In genomic region chr9:124126373-124126772, GRCm38 (mm10) we compare ENCODE assay signal across 9 mouse cellular contexts. TPM values are rescaled to one million over a fixed set of nuclear protein-coding genes. Genes with fewer than 3 reads are reported as not detected.
DNase-seq lines count a peak whose midpoint lies in the region; ATAC-seq and TF ChIP-seq lines count a peak whose summit lies in the region.
"Had no signal": no experiment of that assay in that cellular context is flagged by ENCODE, and none has a peak within 500 bp of the region (broad histone marks: within the 10 kb centered on the region; RNA-seq: fewer than 3 reads in every experiment).

No protein-coding gene starts in this region.

- H3K4me2 ChIP-seq in liver, embryonic 11.5 days, result no peak overlapping the region
- 0 out of 2 replicates have a peak overlapping the region, but pooled peaks have one; percentile 3 for H3K4me2 ChIP-seq in stomach, embryonic 14.5 days (replicated peaks; ENCODE audit: low read depth, low read length)

- intact Hi-C loops in gastrocnemius, postnatal 14 days (cut with DNase I; ENCODE audit: low total_unique reads), result no loop called here

- no peaks in the 10 kb centered on the region for H3K9me3 ChIP-seq in liver, embryonic 11.5 days (ENCODE audit: control insufficient read depth, low read length)
- H3K9me3 ChIP-seq in stomach, embryonic 14.5 days (ENCODE audit: control insufficient read depth, low read depth, low read length), result no peaks in the 10 kb centered on the region

- no peak for ATAC-seq in liver, embryonic 11.5 days (replicated peaks; ENCODE audit: low FRiP score)
- no peak for ATAC-seq in stomach, embryonic 14.5 days (ENCODE audit: insufficient number of reproducible peaks, insufficient read depth, low FRiP score, low read depth)

- H3K27me3 ChIP-seq in liver, embryonic 11.5 days (replicated peaks; ENCODE audit: control insufficient read depth, insufficient read depth, low read length), result no peaks in the 10 kb centered on the region
- no peaks in the 10 kb centered on the region for H3K27me3 ChIP-seq in stomach, embryonic 14.5 days (ENCODE audit: control insufficient read depth, insufficient read depth, low read length)

- no peaks in the 10 kb centered on the region for H3K4me1 ChIP-seq in embryonic fibroblast, embryonic 13.5 days (ENCODE audit: control insufficient read depth, insufficient read depth, low read length)
- H3K4me1 ChIP-seq in liver, embryonic 11.5 days (replicated peaks; ENCODE audit: control insufficient read depth, insufficient read depth, low read length), result 0 out of 2 replicates have a peak, but pooled peaks cover 5% of the 10 kb centered on the region
- peaks cover 9% of the 10 kb centered on the region; the same call in 1 of the 2 replicates for H3K4me1 ChIP-seq in stomach, embryonic 14.5 days (ENCODE audit: control insufficient read depth, insufficient read depth, low read length)

- no peak for TF ChIP-seq POLR2A in embryonic fibroblast, embryonic 13.5 days (IDR thresholded peaks at IDR 0.05; ENCODE audit: low read depth, low read length)

- peak overlapping the region; percentile 51 for H3K27ac ChIP-seq in embryonic fibroblast, embryonic 13.5 days (ENCODE audit: insufficient read depth, low read length)
- peak overlapping the region; percentile 11; the same call in 1 of the 2 replicates for H3K27ac ChIP-seq in liver, embryonic 11.5 days (ENCODE audit: low read depth, low read length)
- H3K27ac ChIP-seq in stomach, embryonic 14.5 days (ENCODE audit: low read length), result peak overlapping the region; percentile 39; the same call in 1 of the 2 replicates

- 44% methylated on average over 5 of the region's 5 CpGs for WGBS in liver, embryonic 11.5 days
- 32% methylated on average over 5 of the region's 5 CpGs for WGBS in stomach, embryonic 14.5 days

- no peaks in the 10 kb centered on the region for H3K36me3 ChIP-seq in liver, embryonic 11.5 days (ENCODE audit: control insufficient read depth, insufficient read depth, low read length)
- no peaks in the 10 kb centered on the region for H3K36me3 ChIP-seq in stomach, embryonic 14.5 days (ENCODE audit: control insufficient read depth, insufficient read depth, low read length)

- H3K4me3 ChIP-seq in embryonic fibroblast, embryonic 13.5 days (ENCODE audit: insufficient read depth, low read length), result no peak overlapping the region
- no peak overlapping the region for H3K4me3 ChIP-seq in liver, embryonic 11.5 days (ENCODE audit: low read depth, low read length)
- H3K4me3 ChIP-seq in stomach, embryonic 14.5 days (ENCODE audit: low read depth, low read length), result no peak overlapping the region

- H3K9ac ChIP-seq in liver, embryonic 11.5 days (ENCODE audit: low read depth, low read length), result 0 out of 2 replicates have a peak overlapping the region, but pooled peaks have one; percentile 2
- H3K9ac ChIP-seq in stomach, embryonic 14.5 days (replicated peaks; ENCODE audit: low read depth, low read length), result no peak overlapping the region

- DNase-seq in kidney, postnatal 14 days, result peak; percentile 4
- DNase-seq in kidney, postnatal 36 days, result no peak
- DNase-seq in liver, embryonic 11.5 days (ENCODE audit: low spot score), result no peak
- DNase-seq in adrenal gland, adult 8-10 months, result no peak
- DNase-seq in gastrocnemius, postnatal 14 days, result no peak
- no peak for DNase-seq in cerebellum, adult 18-20 months

- no peak for TF ChIP-seq CTCF in embryonic fibroblast, embryonic 13.5 days (IDR thresholded peaks at IDR 0.05; ENCODE audit: borderline replicate concordance, insufficient read depth, low read length)

RNA-seq across cellular contexts. Expression of gene Ccr5, which starts 5.0 kb away (rescaled TPM):
- polyA plus RNA-seq in embryonic fibroblast, embryonic 13.5 days (2011; ENCODE audit: insufficient read length, low read depth, missing spikeins), result 1.3 and 2.7 TPM in 2 replicates
- polyA plus RNA-seq in liver, embryonic 11.5 days (2014; fragmentation: Nextera tagmentation; extraction: Ambion mirVana), result 1.1 and 2.7 TPM in 2 replicates
- polyA plus RNA-seq in stomach, embryonic 14.5 days (2014; fragmentation: Nextera tagmentation; extraction: Ambion mirVana), result 0.76 and 1.1 TPM in 2 replicates
- total RNA-seq in adrenal gland, adult 8-10 months (2022), result 10 to 100 TPM in 2 of 4 experiments, 1 to 10 TPM in 2; 4.5 to 11.4 (median 9.6) TPM
- total RNA-seq in gastrocnemius, postnatal 14 days (2021), result under 1 TPM; 0.11 to 0.47 TPM

RNA-seq across cellular contexts. Expression of gene Ccr2, which starts 24.6 kb away (rescaled TPM):
- not detected in 2 replicates for polyA plus RNA-seq in embryonic fibroblast, embryonic 13.5 days (2011; ENCODE audit: insufficient read length, low read depth, missing spikeins)
- polyA plus RNA-seq in liver, embryonic 11.5 days (2014; fragmentation: Nextera tagmentation; extraction: Ambion mirVana), result 0.64 and 0.80 TPM in 2 replicates
- 3.5 and 4.1 TPM in 2 replicates for polyA plus RNA-seq in stomach, embryonic 14.5 days (2014; fragmentation: Nextera tagmentation; extraction: Ambion mirVana)
- 1 to 10 TPM; 1.6 to 4.8 (median 3.2) TPM for total RNA-seq in adrenal gland, adult 8-10 months (2022)
- 1 to 10 TPM in 1 of 2 experiments, under 1 TPM in 1; 0.78 to 1.2 TPM for total RNA-seq in gastrocnemius, postnatal 14 days (2021)
- polyA plus RNA-seq: neural tube, embryonic 14.5 days had no signal
